Mouse (Mus musculus): ENCODE measurements around the gene E130309D02Rik.
A peak's percentile ranks its signal among the peaks of the same experiment; 100 is the strongest.

E130309D02Rik gene

DNA sequence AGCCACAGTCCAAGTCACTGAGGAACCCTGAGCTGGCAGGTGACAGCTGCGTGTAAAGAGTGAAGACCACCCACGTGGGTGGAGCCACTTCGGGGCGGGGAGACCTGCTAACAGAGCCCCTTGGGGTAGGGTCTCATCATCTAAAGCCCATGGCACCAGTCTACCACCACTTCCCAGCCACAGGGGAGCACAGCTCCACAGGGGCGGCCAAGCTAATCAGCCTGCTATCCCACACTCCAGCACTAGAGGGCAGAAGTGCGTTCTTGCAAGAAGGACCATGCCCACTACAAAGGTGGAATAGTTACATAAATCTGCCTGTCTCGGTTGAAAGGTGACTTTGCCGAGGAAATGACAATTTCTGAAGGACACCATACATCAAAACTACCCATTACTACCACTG is 3.3 kb downstream of the E130309D02Rik start:
- peak; percentile 80 for DNase-seq (ENCODE audit: low read depth, low spot score)

DNA sequence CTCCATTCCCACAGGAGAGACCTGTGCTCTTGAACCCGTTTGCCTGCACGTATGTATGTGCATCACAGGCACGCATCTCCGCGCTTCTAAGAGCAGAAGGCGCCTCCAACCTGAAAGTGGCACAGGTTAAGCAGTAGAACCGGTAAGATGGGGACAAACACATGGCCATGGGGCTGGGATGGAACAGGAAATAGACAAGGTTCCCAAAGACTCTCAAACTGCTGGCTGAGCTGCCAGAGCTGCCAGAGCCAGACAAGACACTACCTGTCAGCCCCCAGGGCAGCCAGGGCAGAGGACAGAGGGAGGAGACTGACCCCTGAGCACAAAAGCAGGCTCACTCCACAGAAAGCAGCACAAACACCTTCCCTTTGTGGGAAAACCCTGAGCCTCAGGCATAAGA is 5.2 kb downstream of the E130309D02Rik start:
- no peak for DNase-seq (ENCODE audit: low read depth, low spot score)

DNA sequence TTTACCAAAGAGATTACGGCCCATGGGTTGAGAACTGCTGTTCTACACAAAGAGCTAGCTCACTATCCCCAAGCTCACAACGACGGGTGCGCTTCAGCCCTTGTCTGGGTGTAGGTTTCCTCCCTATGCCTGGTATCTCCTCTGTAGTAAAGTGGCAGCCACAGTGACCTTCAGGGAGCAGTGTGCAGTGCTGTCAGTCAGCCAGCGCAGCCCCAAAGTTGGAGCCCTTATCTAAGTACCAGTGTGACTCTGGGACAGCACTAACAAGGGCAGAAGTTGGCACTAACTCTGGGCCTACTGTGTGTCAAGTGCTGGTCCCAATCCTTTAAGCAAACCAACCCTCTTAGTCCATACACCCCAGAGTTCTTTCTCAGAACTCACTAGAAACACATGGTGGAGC is 6.3 kb downstream of the E130309D02Rik start:
- DNase-seq (ENCODE audit: low read depth, low spot score), result no peak

DNA sequence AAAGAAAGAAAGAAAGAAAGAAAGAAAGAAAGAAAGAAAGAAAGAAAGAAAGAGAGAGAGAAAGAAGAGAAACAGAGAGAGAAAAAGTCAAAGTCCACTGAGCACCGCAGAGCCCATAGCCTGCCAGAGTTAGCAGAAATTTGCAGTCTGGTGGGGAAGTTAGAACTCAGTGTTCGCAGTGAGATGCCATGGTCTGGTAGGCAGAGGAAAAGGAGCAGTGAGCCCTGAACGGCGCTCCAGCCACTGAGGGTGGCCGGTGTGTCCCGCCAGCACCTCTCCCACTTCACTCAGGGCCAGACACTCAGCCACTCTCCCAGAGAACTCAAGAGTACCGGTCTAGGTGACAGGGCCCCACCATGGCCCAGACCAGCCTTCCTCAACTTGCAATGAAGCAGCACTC is 10.9 kb downstream of the E130309D02Rik start:
- DNase-seq (ENCODE audit: low read depth, low spot score), result no peak

DNA sequence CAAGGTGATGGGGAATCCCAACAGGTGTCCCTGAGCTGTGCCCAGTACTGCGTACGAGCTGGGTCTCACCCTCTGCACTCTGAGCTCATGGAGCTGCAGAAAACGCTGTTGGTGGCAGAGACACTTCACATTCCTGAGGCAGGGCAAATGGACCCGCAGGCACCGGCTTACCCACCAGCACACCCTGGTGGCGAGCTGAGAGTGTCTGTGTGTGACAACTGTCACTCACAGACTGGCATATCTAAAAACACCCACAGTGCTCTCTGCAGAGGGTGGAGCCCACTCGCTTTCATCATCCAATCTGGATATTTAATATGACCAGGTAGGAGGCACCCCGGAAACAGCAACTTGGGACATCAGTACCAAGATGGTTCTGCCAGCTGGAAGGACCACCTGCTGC is 13.9 kb downstream of the E130309D02Rik start:
- no peak for DNase-seq (ENCODE audit: low read depth, low spot score)

DNA sequence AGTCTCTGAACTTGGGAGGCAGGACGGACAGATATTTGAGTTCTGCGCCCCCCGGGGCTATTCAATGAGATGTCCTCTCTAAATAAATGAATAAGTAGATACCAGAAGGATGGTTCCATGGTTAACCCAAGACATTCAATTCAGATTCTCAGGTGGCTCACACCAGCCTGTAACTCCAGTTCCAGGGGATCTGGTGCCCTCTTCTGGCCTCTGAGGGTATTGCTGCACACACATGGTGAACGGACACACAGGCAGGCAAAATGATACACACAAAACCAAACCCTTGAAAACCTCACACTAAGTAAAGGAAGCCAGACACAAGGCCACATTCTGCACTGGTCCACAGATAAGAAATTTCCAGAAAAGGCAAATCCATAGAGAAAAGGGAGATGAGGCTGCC is 15.5 kb downstream of the E130309D02Rik start:
- peak; percentile 38 for DNase-seq (ENCODE audit: low read depth, low spot score)

DNA sequence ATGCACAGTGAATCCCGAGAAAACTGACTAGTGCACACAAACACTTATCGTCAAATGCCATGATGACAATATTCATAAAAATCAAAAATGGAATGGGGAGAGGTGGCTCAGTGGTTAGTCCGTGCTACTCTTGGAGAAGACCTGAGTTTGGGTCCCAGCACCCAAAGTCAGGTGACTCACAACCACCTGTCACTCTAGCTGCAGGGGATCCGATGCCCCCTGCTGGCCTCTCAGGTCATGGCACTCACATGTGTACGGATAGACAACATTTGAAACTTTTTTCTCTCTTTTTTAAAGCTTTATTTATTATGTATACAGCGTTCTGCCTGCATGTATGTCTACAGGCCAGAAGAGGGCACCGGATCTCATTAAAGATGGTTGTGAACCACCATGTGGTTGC is 16.8 kb downstream of the E130309D02Rik start:
- no peak for DNase-seq (ENCODE audit: low read depth, low spot score)

DNA sequence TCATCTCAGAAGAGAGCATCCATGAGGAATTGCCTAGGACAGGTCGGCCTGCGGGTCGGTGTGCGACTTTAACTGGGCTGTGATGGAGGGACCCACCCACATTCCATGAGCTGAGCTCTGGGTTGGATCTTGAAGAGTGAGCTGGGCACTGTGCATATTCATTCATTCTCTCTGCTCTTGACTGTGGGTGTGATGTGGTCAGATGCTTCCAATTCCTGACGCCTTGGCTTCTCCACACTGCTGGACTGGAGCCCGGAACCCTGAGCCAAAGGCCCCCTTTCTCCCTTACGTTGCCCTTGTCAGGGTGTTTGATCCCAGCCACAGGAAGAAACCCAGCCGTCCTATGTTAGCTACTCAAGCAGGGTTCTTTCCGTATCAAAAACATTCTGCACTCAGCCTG is 17.2 kb downstream of the E130309D02Rik start:
- DNase-seq (ENCODE audit: low read depth, low spot score), result no peak

DNA sequence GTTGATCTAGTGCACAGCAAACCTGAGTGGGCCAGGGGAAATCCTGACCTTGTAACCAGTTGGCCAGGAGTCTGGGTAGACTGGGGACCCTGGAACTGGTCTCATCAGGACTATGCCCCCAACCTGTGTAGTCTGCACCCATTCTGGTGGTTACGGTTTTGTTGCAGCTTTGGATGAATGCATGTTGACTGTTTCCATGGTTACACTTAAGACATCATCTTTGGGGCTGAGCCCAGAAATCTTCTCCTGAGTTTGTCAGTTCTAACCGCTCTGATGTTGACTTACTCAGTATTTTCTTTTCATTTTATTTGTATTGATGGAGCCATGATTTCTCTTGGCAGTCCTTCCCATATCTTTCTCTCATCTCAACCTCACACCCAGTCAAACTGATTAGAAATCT is 19.8 kb downstream of the E130309D02Rik start:
- no peak for DNase-seq (ENCODE audit: low read depth, low spot score)

DNA sequence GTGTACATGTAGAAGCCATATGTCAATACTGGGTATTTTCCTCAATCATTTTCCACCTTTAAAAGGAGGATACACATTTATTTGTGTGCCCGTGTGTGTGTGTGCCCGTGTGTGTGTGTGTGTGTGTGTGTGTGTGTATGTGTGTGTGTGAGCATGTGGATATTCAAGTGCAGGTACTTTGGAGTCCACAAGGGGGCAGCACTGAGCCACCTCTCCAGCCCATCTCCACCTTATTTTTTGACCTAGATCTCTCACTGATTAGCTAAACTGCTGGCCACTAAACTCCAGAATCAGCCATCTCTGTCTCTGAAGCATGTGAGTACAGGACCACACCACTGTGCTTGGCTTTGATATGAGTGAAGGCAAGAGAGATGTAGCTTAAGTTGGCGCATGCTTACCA is 20.3 kb downstream of the E130309D02Rik start:
- DNase-seq (ENCODE audit: low read depth, low spot score), result no peak

DNA sequence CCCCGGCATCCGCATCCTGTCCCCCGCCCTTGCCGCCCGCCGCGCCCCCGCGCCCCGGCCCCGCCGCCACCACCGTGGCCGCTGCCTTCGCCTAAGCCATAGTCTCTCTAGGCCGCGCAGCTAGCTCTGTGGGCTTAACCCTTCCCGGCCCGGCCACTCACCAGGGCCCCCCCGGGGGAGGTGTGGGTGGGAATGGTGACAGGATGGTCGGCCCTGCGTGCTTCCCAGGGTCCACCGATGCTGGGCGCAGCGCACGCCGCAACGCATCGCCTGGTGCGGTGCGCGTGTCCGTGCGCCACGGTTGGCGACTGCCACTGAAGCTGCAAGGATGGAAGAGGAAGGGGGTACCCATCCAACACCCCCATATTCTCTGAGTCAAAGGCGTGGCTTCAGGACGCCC is 21.8 kb downstream of the E130309D02Rik start, which contains the start of gene Zfp853:
TSS of gene Zfp853 (minus strand) at position 220 of the 400 bp plus-strand sequence.
- no peak for DNase-seq (ENCODE audit: low read depth, low spot score)

DNA sequence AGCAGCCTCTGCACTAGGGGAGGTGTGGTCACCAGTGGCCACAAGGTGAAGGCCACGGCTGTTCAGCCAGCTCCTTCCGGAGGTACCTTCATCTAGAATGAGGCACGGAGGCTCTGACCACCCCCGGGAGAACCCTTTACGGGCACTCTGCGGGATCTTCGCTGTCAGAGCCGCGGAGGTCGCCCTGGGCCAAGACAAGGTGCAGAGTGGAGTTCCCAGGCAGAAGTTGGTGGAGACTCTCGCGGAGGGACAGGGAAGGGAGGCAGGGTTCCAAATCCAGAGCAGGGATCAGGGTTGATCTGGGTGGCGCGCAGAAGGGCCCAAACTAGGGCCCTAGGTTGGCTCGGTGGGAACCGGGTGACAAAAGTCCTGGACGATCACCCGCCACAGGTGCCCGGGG is 22.3 kb downstream of the E130309D02Rik start:
- no peak for DNase-seq (ENCODE audit: low read depth, low spot score)

DNA sequence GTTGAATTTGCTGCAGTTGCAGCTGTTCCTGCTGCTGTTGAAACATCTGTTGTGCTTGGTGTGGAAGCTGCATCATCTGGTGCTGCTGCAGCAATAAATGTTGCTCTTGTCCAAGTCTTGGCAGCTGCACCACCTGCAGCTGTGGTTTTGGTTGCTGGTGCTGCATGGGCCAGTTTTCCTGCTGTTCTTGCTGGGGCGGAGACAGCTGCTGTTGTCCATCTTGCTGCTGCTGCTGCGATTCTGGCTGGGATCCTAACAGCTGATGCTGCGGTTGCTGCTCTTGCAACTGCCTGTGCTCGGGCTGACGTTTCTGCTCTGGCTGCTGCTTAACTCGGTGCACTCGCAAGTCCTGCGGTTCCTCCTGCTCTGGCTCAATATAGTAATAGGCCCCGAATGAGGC is 25.9 kb downstream of the E130309D02Rik start:
- DNase-seq (ENCODE audit: low read depth, low spot score), result no peak

DNA sequence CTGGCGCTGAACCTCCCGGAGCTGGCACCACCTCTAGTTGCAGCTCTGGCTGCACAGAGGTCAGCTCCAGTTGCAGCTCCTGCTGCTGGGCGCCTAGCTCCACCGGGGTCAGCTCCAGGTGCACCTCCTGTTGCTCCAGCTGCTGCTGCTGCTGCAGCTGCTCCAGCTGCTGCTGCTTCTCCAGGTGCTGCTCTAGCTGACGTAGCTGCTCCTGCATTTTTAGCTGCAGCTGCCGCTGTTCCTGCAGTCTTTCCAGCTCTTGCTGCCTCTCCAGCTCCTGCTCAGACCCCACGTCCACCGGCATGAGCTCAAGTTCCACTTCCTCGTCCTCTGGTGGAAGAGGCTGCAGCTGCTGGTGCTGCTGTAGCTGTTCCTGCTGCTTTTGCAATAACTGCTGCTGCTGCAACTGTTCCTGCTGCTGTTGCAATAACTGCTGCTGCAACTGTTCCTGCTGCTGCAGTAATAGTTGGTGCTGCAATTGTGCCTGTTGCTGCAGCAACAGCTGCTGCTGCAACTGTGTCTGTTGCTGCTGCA is 26.7 kb downstream of the E130309D02Rik start:
- DNase-seq (ENCODE audit: low read depth, low spot score), result no peak

DNA sequence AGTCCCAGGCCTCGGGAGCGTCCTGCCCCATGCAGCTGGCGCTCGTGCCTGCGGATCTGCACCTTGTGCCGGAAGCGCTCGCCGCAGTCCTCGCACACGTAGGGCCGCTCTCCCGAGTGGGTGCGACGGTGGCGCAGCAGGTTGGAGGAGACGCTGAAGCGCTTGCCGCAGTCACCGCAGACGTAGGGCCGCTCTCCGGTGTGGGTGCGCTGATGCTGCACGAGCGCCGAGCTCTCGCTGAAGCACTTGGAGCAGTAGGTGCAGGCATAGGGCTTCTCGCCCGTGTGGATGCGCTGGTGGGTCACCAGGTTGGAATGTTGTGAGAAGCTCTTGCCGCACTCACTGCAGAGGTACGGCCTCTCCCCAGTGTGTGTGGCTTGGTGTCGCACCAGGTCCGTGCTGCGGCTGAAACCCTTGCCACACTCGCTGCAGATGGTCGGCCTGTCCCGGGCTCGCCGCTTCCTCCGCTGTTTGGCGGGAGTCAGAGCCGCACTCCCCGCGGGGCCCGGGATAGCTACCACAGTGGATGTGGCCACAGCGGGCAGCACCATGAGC is 27.3 kb downstream of the E130309D02Rik start:
- peak; percentile 30 for DNase-seq (ENCODE audit: low read depth, low spot score)

DNA sequence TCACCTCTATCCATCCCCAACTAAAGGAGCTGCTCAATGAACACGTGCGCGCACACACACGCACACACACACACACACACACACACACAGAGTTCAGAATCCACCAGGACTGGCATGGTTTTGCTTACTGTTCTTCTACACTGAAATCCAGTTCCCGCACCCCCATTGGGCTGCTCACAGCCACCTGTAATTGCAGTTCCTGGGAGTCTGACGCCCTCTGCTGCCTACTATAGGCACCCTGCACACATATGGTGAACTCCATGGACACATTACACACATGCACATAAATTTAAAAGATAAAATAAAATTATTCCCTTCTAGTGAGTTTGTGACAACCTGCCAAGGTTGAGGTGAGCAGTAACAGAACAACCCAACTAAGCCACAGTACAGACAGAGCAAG is 30.4 kb downstream of the E130309D02Rik start:
- no peak for DNase-seq (ENCODE audit: low read depth, low spot score)

DNA sequence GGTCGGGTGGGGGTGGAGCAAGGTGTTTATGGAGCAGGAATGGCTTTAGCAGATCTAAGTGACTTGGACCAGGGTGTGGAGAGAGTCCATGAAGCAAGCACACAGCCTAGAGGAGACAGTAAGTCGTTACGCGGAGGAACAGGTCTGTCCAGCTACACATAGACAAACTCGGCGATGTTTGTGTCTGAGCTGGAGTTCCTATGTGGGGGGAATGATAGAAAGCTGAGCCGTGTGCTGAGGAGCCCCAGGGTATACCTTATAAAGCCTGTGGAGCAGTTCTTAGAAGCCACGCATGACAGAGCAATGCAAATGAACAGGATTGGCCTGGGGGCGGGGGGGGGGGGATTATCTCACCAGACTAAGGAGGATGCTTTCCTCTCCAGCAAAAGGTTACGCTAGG is 35.9 kb downstream of the E130309D02Rik start:
- DNase-seq (ENCODE audit: low read depth, low spot score), result no peak

DNA sequence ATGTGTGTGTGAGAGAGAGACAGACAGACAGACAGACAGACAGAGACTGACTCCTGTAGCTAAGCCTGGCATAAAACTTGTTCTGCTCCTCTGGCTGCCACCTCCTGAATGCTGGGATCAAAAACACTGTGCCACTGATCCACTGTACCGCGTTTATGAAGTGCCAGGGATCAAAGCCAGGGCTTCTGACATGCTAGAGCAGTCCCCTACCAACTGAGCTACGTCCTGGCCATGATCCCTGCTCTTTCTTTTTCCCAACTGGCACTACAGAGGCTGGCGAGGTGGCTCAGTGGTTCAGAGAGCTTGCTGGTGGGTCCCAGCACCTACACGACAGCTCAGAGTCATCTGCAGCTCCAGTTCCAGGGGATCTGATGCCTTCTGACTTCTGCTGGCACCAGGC is 39.4 kb downstream of the E130309D02Rik start:
- DNase-seq (ENCODE audit: low read depth, low spot score), result no peak

DNA sequence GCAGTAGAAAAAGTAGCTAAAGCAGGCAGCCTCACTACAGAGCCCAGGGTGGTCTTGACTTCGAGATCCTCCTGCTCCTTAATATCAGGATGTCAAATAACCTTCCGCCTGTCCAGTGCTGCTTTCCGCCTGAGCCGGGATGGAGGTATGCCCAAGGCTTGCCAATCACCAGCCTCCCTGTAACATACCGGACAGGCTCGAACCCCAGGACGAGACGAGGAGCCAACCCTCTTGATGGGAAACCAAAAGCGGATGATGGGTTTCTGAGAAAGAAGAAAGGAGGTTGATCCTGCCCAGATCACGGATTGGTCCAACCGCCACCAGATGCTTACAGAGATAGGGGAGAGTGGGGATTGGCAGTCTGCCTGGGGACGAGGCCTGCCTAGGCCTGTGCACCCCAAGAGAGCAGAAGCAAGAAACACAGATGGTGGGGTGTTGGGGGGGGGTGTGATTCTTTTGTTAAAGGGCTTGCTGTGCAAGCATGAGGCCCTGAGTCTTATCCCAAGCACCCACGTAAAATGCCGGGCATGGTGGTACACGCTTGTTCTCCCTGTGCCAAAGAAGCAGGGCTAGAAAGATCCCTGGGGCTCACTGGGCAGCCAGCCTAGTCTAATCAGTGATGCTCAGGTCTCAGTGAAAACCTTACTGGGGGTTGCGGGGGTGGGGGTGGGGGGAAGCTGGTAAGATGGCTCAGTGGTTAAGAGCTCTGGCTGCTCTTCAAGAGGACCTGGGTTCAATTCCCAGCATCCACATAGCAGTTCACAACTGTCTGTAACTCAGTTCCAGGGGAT is 42.4 kb downstream of the E130309D02Rik start:
- no peak for DNase-seq (ENCODE audit: low read depth, low spot score)

DNA sequence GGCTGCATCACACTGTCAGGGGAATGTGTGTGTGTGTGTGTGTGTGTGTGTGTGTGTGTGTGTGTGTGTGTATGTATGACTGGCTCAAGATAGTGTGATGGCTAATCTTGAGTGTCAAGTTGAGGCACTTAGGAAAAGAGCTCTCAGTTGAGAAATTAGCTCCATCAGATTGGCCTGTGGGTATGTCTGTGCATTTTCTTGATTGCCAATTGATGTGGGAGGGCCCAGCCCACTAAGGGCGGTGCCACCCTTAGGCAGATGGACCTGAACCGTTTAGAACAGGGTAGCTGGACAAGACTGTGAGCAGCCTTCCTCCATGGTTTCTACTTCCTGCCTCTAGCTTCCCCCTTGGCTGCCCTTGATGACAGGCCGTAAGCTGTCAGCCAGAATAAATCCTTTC is 43.1 kb downstream of the E130309D02Rik start:
- DNase-seq (ENCODE audit: low read depth, low spot score), result no peak

DNA sequence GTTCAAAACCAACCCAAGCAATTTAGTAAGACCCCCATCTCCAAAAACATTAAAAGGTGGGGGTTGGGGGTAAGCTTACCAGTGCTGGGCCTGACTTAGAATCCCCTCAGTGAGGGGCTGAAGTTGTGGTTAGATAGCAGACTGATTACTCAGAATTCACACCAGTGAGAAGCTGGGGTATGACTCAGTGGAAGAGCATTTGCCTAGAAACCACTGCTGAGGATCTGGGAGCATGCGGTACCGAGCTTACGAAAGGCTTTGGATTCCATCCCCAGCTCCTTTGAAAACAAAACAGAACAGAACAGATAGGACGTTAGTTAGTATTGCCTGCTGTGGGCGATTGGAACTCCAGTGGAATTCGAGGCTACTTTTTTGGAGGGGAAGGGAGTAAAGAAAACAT is 43.5 kb downstream of the E130309D02Rik start:
- DNase-seq (ENCODE audit: low read depth, low spot score), result no peak

DNA sequence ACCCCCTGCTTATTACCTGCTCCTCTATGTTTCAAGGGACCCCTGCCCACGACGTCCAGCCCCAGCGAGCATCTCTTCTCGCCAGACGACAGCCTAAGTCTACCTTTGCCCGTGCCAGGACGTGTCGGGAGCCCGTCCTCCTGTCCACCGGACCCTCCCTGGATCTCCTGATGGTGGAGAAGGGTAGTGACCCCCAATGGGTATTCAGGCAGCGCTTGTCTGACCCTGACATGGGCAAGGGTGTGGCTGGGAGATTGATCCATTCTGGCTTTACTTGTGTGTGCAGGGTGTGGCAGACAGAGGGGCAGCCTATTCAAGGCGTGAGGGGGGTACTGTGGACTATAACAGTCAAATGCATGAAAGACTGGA is 45.0 kb downstream of the E130309D02Rik start:
- DNase-seq (ENCODE audit: low read depth, low spot score), result no peak

All from forelimb bud, embryonic 11.5 days (tissue).